Mouse (Mus musculus) CH12.LX (cell line): ENCODE measurements at regions not wholly inside any gene's neighbourhood (a gene's known extent, or its start where the extent isn't known, plus 50 kb on each side); places are given as distances from the start of the nearest gene placed in this dataset.

ENCODE experiments used
- DNase-seq: peaks from one replicate; pipeline ENCODE4 v3.0.0-alpha.2; 2013; ENCODE audit errors: extremely low read depth
- H3K27ac ChIP-seq: 2 replicates; pipeline ENCODE4 v1.5.1; 2012; ENCODE audit warnings: low read depth, mild to moderate bottlenecking, control low read depth, moderate library complexity; ENCODE audit not compliant: insufficient read depth
- H3K27me3 ChIP-seq: replicated peaks from 2 replicates; pipeline ENCODE3; 2012; ENCODE audit warnings: inconsistent platforms
- H3K36me3 ChIP-seq, 2 experiments: replicated peaks in 1 of 2; 2 replicates each; pipeline versions ENCODE3 to v1.6.1; 2012; ENCODE audit warnings: inconsistent platforms in 1 of 2, low read length in 1 of 2, mild to moderate bottlenecking in 1 of 2, mixed read lengths in 1 of 2, moderate library complexity in 1 of 2; ENCODE audit not compliant: control insufficient read depth in 1 of 2, insufficient read depth in 1 of 2
- H3K4me1 ChIP-seq, 2 experiments: 2 replicates each; pipeline ENCODE4 v1.6.1; 2012; ENCODE audit warnings: inconsistent platforms in 1 of 2, moderate library complexity in 1 of 2; ENCODE audit not compliant: insufficient read depth in 2 of 2, control insufficient read depth in 1 of 2
- H3K4me2 ChIP-seq: 2 replicates; pipeline ENCODE4 v1.6.1; 2012; ENCODE audit warnings: low read depth, mild to moderate bottlenecking, control low read depth; ENCODE audit not compliant: poor library complexity, insufficient read depth, severe bottlenecking
- H3K4me3 ChIP-seq, 3 experiments: fragments of 150-350 bp in 1 of 3; sonication (generic) in 1 of 3; replicated peaks in 1 of 3; 2 replicates each; pipeline versions ENCODE3 to v1.5.1; 2011 to 2012; ENCODE audit warnings: low read depth in 2 of 3, low read length in 2 of 3, mild to moderate bottlenecking in 2 of 3, moderate library complexity in 2 of 3, control low read depth in 1 of 3, improper control_type of control experiment in 1 of 3, inconsistent platforms in 1 of 3, mixed read lengths in 1 of 3; ENCODE audit not compliant: poor library complexity in 1 of 3
- H3K79me2 ChIP-seq: replicated peaks from 2 replicates; pipeline ENCODE4 v1.6.1; 2012; ENCODE audit warnings: mild to moderate bottlenecking, moderate library complexity; ENCODE audit not compliant: control insufficient read depth, poor library complexity, insufficient read depth, severe bottlenecking; ENCODE audit errors: extremely low read depth
- H3K9ac ChIP-seq: 2 replicates; pipeline ENCODE4 v1.6.1; 2012; ENCODE audit warnings: low read depth, mild to moderate bottlenecking, control low read depth, moderate library complexity; ENCODE audit not compliant: insufficient read depth
- H3K9me3 ChIP-seq: replicated peaks from 2 replicates; pipeline ENCODE3; 2012; ENCODE audit warnings: low read length, inconsistent platforms, mixed read lengths
- CHD1 ChIP-seq: IDR thresholded peaks from 2 replicates; pipeline ENCODE4 v1.6.1; 2012; ENCODE audit warnings: low read depth, low read length, improper control_type of control experiment, inconsistent platforms
- E2F4 ChIP-seq: IDR thresholded peaks from 2 replicates; pipeline ENCODE4 v1.6.1; 2011; ENCODE audit warnings: low read depth, low read length, improper control_type of control experiment; ENCODE audit not compliant: insufficient replicate concordance
- IRF4 ChIP-seq: IDR thresholded peaks from 2 replicates; pipeline ENCODE4 v1.6.1; 2014; ENCODE audit warnings: low read depth, mild to moderate bottlenecking, inconsistent platforms, low read length, improper control_type of control experiment
- MAZ ChIP-seq: IDR thresholded peaks from 2 replicates; pipeline ENCODE4 v1.6.1; 2012; ENCODE audit warnings: low read depth, mild to moderate bottlenecking, inconsistent platforms, low read length, improper control_type of control experiment, moderate library complexity
- MXI1 ChIP-seq: IDR thresholded peaks from 2 replicates; pipeline ENCODE4 v1.6.1; 2011; ENCODE audit warnings: mild to moderate bottlenecking, low read depth, low read length, improper control_type of control experiment
- MYC ChIP-seq: IDR thresholded peaks from 2 replicates; pipeline ENCODE4 v1.6.1; 2011; ENCODE audit warnings: low read depth, mild to moderate bottlenecking, improper control_type of control experiment, low read length
- NELFE ChIP-seq: IDR thresholded peaks from 2 replicates; pipeline ENCODE4 v1.6.1; 2011; ENCODE audit warnings: low read depth, low read length, improper control_type of control experiment
- NRF1 ChIP-seq: IDR thresholded peaks from 2 replicates; pipeline ENCODE4 v1.6.1; 2014; ENCODE audit warnings: low read depth, mild to moderate bottlenecking, inconsistent platforms, low read length, improper control_type of control experiment, moderate library complexity
- PAX5 ChIP-seq: IDR thresholded peaks from 2 replicates; pipeline ENCODE4 v1.6.1; 2012; ENCODE audit warnings: low read length, inconsistent platforms, mixed read lengths
- RAD21 ChIP-seq: IDR thresholded peaks from 2 replicates; pipeline ENCODE4 v1.6.1; 2011; ENCODE audit warnings: low read depth, mild to moderate bottlenecking, low read length, improper control_type of control experiment, moderate library complexity
- TCF12 ChIP-seq: IDR thresholded peaks from 2 replicates; pipeline ENCODE4 v1.6.1; 2014; ENCODE audit warnings: low read depth, mild to moderate bottlenecking, inconsistent platforms, low read length, improper control_type of control experiment
- USF2 ChIP-seq: conservative IDR thresholded peaks from 2 replicates; pipeline ENCODE4 v1.6.1; 2011; ENCODE audit warnings: low read depth, low read length, improper control_type of control experiment
- ZKSCAN1 ChIP-seq: IDR thresholded peaks from 2 replicates; pipeline ENCODE4 v1.6.1; 2012; ENCODE audit warnings: low read depth, inconsistent platforms, low read length, improper control_type of control experiment, borderline replicate concordance
- ZMIZ1 ChIP-seq: IDR thresholded peaks from 2 replicates; pipeline ENCODE4 v1.6.1; 2012; ENCODE audit warnings: low read depth, mild to moderate bottlenecking, inconsistent platforms, low read length, improper control_type of control experiment
- ZNF384 ChIP-seq: IDR thresholded peaks from 2 replicates; pipeline ENCODE4 v1.6.1; 2012; ENCODE audit warnings: low read depth, low read length, improper control_type of control experiment, inconsistent platforms
- dilution Hi-C: fragments of 300-500 bp; cut with MboI; formaldehyde crosslinking; loops from 2 replicates; pipeline ENCODE4 v1.14.3; 2020; ENCODE audit warnings: low sequenced_read_pairs; ENCODE audit not compliant: extremely low pct_unique_long_range_greater_than_20kb, extremely low pct_ligation_motif_present
- in situ Hi-C: fragments of 300-500 bp; cut with MboI; formaldehyde crosslinking; loops from 3 replicates; pipeline ENCODE4 v1.14.3; 2019; ENCODE audit warnings: low sequenced_read_pairs, low pct_ligation_motif_present, low pct_unique_long_range_greater_than_20kb, mixed read lengths

DNA sequence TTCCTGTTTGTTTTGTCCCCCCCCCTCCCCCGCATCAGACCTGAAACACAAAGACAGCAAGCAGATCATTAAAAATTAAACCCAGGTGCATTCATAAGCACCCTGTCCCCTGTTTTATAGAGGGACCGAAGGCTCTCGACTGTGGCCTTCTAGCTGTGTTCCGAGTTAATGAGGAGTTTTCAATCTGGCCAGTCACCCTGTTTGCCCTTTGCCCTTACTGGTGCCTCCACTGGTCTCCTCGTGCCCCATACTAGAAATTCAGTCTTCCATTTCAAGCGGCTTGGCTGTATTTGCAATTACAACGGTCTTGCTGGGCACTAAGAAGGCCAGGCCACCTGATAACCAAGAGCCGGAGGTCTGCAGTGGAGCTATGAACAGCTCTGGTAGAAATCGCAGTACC, 190.9 kb upstream of the Tbc1d5 start:
- Histone ChIP-seq H3K27me3 (no peaks in the 10 kb centered on the region), H3K4me1 (no peaks in the 10 kb centered on the region), H3K9me3 (no peaks in the 10 kb centered on the region), H3K79me2 (no peaks in the 10 kb centered on the region), H3K4me3 (no peak overlapping the region), H3K4me2 (no peak overlapping the region), H3K9ac (no peak overlapping the region), H3K36me3 (no peaks in the 10 kb centered on the region), H3K27ac (no peak overlapping the region)
- in situ Hi-C loops, result no loop called here
- no peak for DNase-seq
- TF ChIP-seq ZNF384 (no peak), IRF4 (no peak), MXI1 (no peak)
- dilution Hi-C loops, result no loop called here

DNA sequence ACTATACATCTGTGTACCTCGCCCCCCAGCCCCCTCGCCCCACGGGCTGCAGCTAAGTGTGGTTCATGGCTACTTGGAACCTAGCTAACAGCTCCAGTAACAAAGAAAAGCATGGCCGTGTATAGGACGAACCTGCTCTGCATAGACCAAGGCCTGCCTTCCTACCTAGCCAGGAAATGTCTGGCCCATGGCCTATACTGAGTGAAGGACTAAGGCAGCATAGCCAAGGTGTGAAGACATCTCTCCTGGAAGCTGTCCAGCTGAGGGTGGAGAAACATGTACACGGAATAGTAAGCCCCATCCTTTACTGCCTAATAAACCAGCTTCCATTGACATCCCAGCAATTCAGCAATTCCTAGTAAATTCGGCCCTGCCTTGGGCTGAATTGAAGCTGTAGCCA, 183.6 kb upstream of the Tbc1d5 start:
- no peaks in the 10 kb centered on the region for H3K36me3 ChIP-seq
- H3K9me3 ChIP-seq, result no peaks in the 10 kb centered on the region
- in situ Hi-C loops, result no loop called here
- H3K9ac ChIP-seq, result no peak overlapping the region
- no peaks in the 10 kb centered on the region for H3K4me1 ChIP-seq
- TF ChIP-seq TCF12 (no peak), CHD1 (no peak), MYC (no peak), E2F4 (no peak), MAZ (no peak), PAX5 (no peak), USF2 (no peak)
- no peak overlapping the region for H3K4me2 ChIP-seq
- no peak overlapping the region for H3K27ac ChIP-seq
- dilution Hi-C loops, result no loop called here
- H3K4me3 ChIP-seq, result no peak overlapping the region
- no peaks in the 10 kb centered on the region for H3K79me2 ChIP-seq
- H3K27me3 ChIP-seq, result no peaks in the 10 kb centered on the region
- DNase-seq, result no peak

DNA sequence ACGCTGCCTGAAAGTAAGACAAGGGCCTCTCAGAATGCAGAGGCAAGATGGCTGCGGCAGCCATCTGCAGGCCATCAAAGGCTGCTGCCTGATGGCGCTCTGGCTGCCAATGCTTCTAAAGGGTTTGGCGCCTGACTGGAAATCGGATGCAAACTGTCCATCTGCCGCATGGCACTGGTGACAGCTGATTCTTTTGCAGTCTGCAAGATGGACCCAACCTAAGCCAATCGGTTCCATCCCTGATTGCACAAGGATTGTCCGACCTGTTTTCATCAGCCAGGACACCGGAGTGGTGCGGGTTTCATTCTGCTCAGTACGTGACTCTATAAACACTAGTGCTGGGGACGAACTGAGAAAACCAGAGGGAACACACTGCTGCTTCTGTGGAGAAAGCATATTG, 183.1 kb upstream of the Tbc1d5 start:
- H3K9me3 ChIP-seq, result no peaks in the 10 kb centered on the region
- in situ Hi-C loops (no loop called here), dilution Hi-C loops (no loop called here)
- H3K9ac ChIP-seq, result no peak overlapping the region
- H3K4me2 ChIP-seq, result no peak overlapping the region
- TF ChIP-seq RAD21 (no peak), ZKSCAN1 (no peak), NRF1 (no peak), TCF12 (no peak), MYC (no peak), NELFE (no peak), ZMIZ1 (no peak)
- H3K36me3 ChIP-seq, result no peaks in the 10 kb centered on the region
- H3K4me3 ChIP-seq, result no peak overlapping the region
- no peaks in the 10 kb centered on the region for H3K27me3 ChIP-seq
- H3K27ac ChIP-seq, result no peak overlapping the region
- no peak for DNase-seq
- H3K79me2 ChIP-seq, result no peaks in the 10 kb centered on the region
- H3K4me1 ChIP-seq, result no peaks in the 10 kb centered on the region
